Comparison of ENCODE assay signal across 28 mouse cellular contexts in the genomic region with DNA sequence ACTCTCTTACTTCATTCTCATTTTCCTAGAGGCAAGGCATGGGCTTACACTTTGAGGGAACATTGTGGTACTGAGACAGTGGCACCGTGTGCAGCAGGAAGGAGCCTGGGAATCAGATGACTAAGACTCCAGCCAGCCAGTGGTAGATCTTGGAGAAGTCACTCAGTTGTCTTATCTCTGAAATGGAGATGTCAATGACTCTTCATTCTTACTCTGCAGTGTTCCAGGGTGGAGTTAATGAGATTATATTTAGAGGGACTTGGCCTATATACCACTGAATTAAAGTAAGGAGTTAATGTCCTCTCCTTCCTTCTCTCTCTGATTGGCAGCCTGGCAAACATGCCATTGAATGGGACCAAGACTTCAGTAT. TPM values are rescaled to one million over a fixed set of nuclear protein-coding genes. Genes with fewer than 3 reads are reported as not detected.
A peak's percentile ranks its signal among the peaks of the same experiment; 100 is the strongest.
DNase-seq lines count a peak whose midpoint lies in the region; ATAC-seq and TF ChIP-seq lines count a peak whose summit lies in the region.
"Had no signal": no experiment of that assay in that cellular context is flagged by ENCODE, and none has a peak within 500 bp of the region (broad histone marks: within the 10 kb centered on the region; RNA-seq: fewer than 3 reads in every experiment).

No protein-coding gene starts in this region.

- no peaks in the 10 kb centered on the region for H3K9me3 ChIP-seq in kidney, embryonic 16.5 days (ENCODE audit: low read length)
- no peaks in the 10 kb centered on the region for H3K9me3 ChIP-seq in liver, embryonic 11.5 days (ENCODE audit: control insufficient read depth, low read length)
- no peaks in the 10 kb centered on the region for H3K9me3 ChIP-seq in liver, postnatal 0 days (ENCODE audit: low read length)
- no peaks in the 10 kb centered on the region for H3K9me3 ChIP-seq in intestine, embryonic 16.5 days (ENCODE audit: control insufficient read depth, low read length)
- H3K9me3 ChIP-seq: embryonic facial prominence, embryonic 12.5 days; forebrain, embryonic 13.5 days; heart, embryonic 12.5 days; hindbrain, embryonic 10.5 days; limb, embryonic 15.5 days; midbrain, embryonic 10.5 days; stomach, embryonic 15.5 days had no signal

- no peaks in the 10 kb centered on the region for H3K27me3 ChIP-seq in kidney, adult 2 months (replicated peaks; ENCODE audit: control insufficient read depth, insufficient read depth, low read length)
- no peaks in the 10 kb centered on the region for H3K27me3 ChIP-seq in kidney, embryonic 16.5 days (ENCODE audit: insufficient read depth, low read length)
- H3K27me3 ChIP-seq in liver, embryonic 11.5 days (replicated peaks; ENCODE audit: control insufficient read depth, insufficient read depth, low read length), result no peaks in the 10 kb centered on the region
- no peaks in the 10 kb centered on the region for H3K27me3 ChIP-seq in liver, postnatal 0 days (ENCODE audit: insufficient read depth, low read length)
- H3K27me3 ChIP-seq in intestine, embryonic 16.5 days (replicated peaks; ENCODE audit: control insufficient read depth, insufficient read depth, low read length), result no peaks in the 10 kb centered on the region
- H3K27me3 ChIP-seq: embryonic facial prominence, embryonic 12.5 days; forebrain, embryonic 13.5 days; heart, embryonic 12.5 days; limb, embryonic 15.5 days; stomach, embryonic 15.5 days had no signal

- H3K36me3 ChIP-seq in kidney, adult 2 months (ENCODE audit: control insufficient read depth, insufficient read depth, low read length), result no peaks in the 10 kb centered on the region
- H3K36me3 ChIP-seq in kidney, embryonic 16.5 days (ENCODE audit: insufficient read depth, low read length), result no peaks in the 10 kb centered on the region
- no peaks in the 10 kb centered on the region for H3K36me3 ChIP-seq in liver, embryonic 11.5 days (ENCODE audit: control insufficient read depth, insufficient read depth, low read length)
- no peaks in the 10 kb centered on the region for H3K36me3 ChIP-seq in liver, postnatal 0 days (replicated peaks; ENCODE audit: insufficient read depth, low read length)
- H3K36me3 ChIP-seq in intestine, embryonic 16.5 days (ENCODE audit: control insufficient read depth, insufficient read depth, low read length), result no peaks in the 10 kb centered on the region
- H3K36me3 ChIP-seq: embryonic facial prominence, embryonic 12.5 days; heart, embryonic 12.5 days; limb, embryonic 15.5 days; stomach, embryonic 15.5 days had no signal

- 51% methylated on average over 1 of the region's 1 CpGs for WGBS in kidney, adult 2 months
- 85% methylated on average over 1 of the region's 1 CpGs for WGBS in kidney, embryonic 16.5 days
- 52% methylated on average over 1 of the region's 1 CpGs for WGBS in liver, embryonic 11.5 days
- WGBS in liver, postnatal 0 days (ENCODE audit: insufficient replicate concordance), result 46% methylated on average over 1 of the region's 1 CpGs
- 78% methylated on average over 1 of the region's 1 CpGs for WGBS in intestine, embryonic 16.5 days

- ATAC-seq in kidney, embryonic 16.5 days (ENCODE audit: low FRiP score, low TSS enrichment), result no peak
- ATAC-seq in liver, embryonic 11.5 days (replicated peaks; ENCODE audit: low FRiP score), result peak; percentile 57
- ATAC-seq in liver, postnatal 0 days, result peak; percentile 24; the same call in 1 of the 2 replicates
- ATAC-seq in intestine, embryonic 16.5 days, result no peak
- ATAC-seq: forebrain, embryonic 13.5 days; hindbrain, embryonic 16.5 days had no signal

- no peak for DNase-seq in kidney, adult 2 months
- DNase-seq in liver, embryonic 11.5 days (ENCODE audit: low spot score), result no peak
- DNase-seq in liver, postnatal 0 days, result no peak
- DNase-seq in gastrocnemius, postnatal 25 days, result no peak
- no peak for DNase-seq in ovary, adult 18-20 months (ENCODE audit: low spot score)
- DNase-seq: adrenal gland, postnatal 36 days; cerebellum, adult 18-20 months; cerebellum, postnatal 14 days; gastrocnemius, postnatal 10 days; heart, postnatal 10 days; lung, postnatal 4 days; right cerebral cortex, postnatal 25 days; thymus, adult 18-20 months; thymus, postnatal 36 days had no signal

- H3K4me3 ChIP-seq in kidney, adult 2 months (ENCODE audit: insufficient read depth, low read depth, low read length), result no peak overlapping the region
- no peak overlapping the region for H3K4me3 ChIP-seq in kidney, embryonic 16.5 days (ENCODE audit: low read length)
- H3K4me3 ChIP-seq in liver, embryonic 11.5 days (ENCODE audit: low read depth, low read length), result no peak overlapping the region
- no peak overlapping the region for H3K4me3 ChIP-seq in liver, postnatal 0 days (ENCODE audit: low read depth, low read length)
- H3K4me3 ChIP-seq in intestine, embryonic 16.5 days (ENCODE audit: low read length), result no peak overlapping the region
- H3K4me3 ChIP-seq: embryonic facial prominence, embryonic 12.5 days; erythroblast, embryonic 14.5 days; forebrain, embryonic 13.5 days; heart, embryonic 12.5 days; hindbrain, embryonic 10.5 days; left cerebral cortex, adult 2 months; limb, embryonic 15.5 days; midbrain, embryonic 10.5 days; stomach, embryonic 15.5 days had no signal

- no peak for TF ChIP-seq EP300 in liver, postnatal 0 days (IDR thresholded peaks at IDR 0.05; ENCODE audit: low read depth)

- TF ChIP-seq CTCF in kidney, adult 2 months (conservative IDR thresholded peaks at IDR 0.05; ENCODE audit: insufficient read depth, insufficient read length, low read depth, low read length), result no peak
- TF ChIP-seq CTCF in liver, postnatal 0 days (IDR thresholded peaks at IDR 0.05; ENCODE audit: low read depth), result no peak

- TF ChIP-seq POLR2A in kidney, adult 2 months (IDR thresholded peaks at IDR 0.05; ENCODE audit: low read depth, low read length), result no peak

- no peak overlapping the region for H3K9ac ChIP-seq in kidney, embryonic 16.5 days (replicated peaks; ENCODE audit: low read length)
- no peak overlapping the region for H3K9ac ChIP-seq in liver, embryonic 11.5 days (ENCODE audit: low read depth, low read length)
- no peak overlapping the region for H3K9ac ChIP-seq in liver, postnatal 0 days (replicated peaks)
- H3K9ac ChIP-seq in intestine, embryonic 16.5 days (ENCODE audit: low read depth, low read length), result no peak overlapping the region
- H3K9ac ChIP-seq: embryonic facial prominence, embryonic 12.5 days; forebrain, embryonic 13.5 days; heart, embryonic 12.5 days; limb, embryonic 15.5 days; stomach, embryonic 15.5 days had no signal

- H3K4me1 ChIP-seq in kidney, adult 2 months (ENCODE audit: control insufficient read depth, insufficient read depth, low read length), result peaks cover 25% of the 10 kb centered on the region
- H3K4me1 ChIP-seq in kidney, embryonic 16.5 days (ENCODE audit: insufficient read depth, low read length), result no peaks in the 10 kb centered on the region; the same call in 1 of the 2 replicates
- H3K4me1 ChIP-seq in liver, embryonic 11.5 days (replicated peaks; ENCODE audit: control insufficient read depth, insufficient read depth, low read length), result peaks cover 38% of the 10 kb centered on the region
- H3K4me1 ChIP-seq in liver, postnatal 0 days (ENCODE audit: insufficient read depth), result peaks cover 20% of the 10 kb centered on the region
- peaks cover 12% of the 10 kb centered on the region; the same call in 1 of the 2 replicates for H3K4me1 ChIP-seq in intestine, embryonic 16.5 days (ENCODE audit: control insufficient read depth, insufficient read depth, low read length)
- H3K4me1 ChIP-seq: stomach, embryonic 15.5 days had no signal

- H3K27ac ChIP-seq in kidney, adult 2 months (ENCODE audit: insufficient read depth, low read depth, low read length), result peak overlapping the region; percentile 1
- H3K27ac ChIP-seq in kidney, embryonic 16.5 days (ENCODE audit: low read length), result no peak overlapping the region
- peak overlapping the region; percentile 45; the same call in 1 of the 2 replicates for H3K27ac ChIP-seq in liver, embryonic 11.5 days (ENCODE audit: low read depth, low read length)
- no peak overlapping the region for H3K27ac ChIP-seq in liver, postnatal 0 days (ENCODE audit: low read depth)
- H3K27ac ChIP-seq in intestine, embryonic 16.5 days (ENCODE audit: low read length), result no peak overlapping the region
- H3K27ac ChIP-seq: embryonic facial prominence, embryonic 12.5 days; forebrain, embryonic 13.5 days; hindbrain, embryonic 10.5 days; kidney, postnatal 0 days; left cerebral cortex, adult 2 months; limb, embryonic 15.5 days; midbrain, embryonic 10.5 days; stomach, embryonic 15.5 days had no signal

- no peak overlapping the region for H3K4me2 ChIP-seq in kidney, embryonic 16.5 days (replicated peaks; ENCODE audit: low read depth, low read length)
- H3K4me2 ChIP-seq in liver, embryonic 11.5 days, result peak overlapping the region; percentile 28; the same call in 1 of the 2 replicates
- no peak overlapping the region for H3K4me2 ChIP-seq in liver, postnatal 0 days (ENCODE audit: low read depth, low read length)
- H3K4me2 ChIP-seq in intestine, embryonic 16.5 days (ENCODE audit: low read depth, low read length), result no peak overlapping the region
- H3K4me2 ChIP-seq: embryonic facial prominence, embryonic 12.5 days; forebrain, embryonic 13.5 days; heart, embryonic 12.5 days; limb, embryonic 15.5 days; stomach, embryonic 15.5 days had no signal

RNA-seq across cellular contexts. Expression of a gene that starts 54.5 kb away (rescaled TPM):
- 5.1 and 5.9 TPM in 2 replicates for polyA plus RNA-seq in kidney, adult 2 months (2012; rRNA removed)
- polyA plus RNA-seq in kidney, embryonic 16.5 days (2015; fragmentation: Nextera tagmentation; extraction: Ambion mirVana), result 6.0 and 6.7 TPM in 2 replicates
- polyA plus RNA-seq in liver, embryonic 11.5 days (2014; fragmentation: Nextera tagmentation; extraction: Ambion mirVana), result 4.8 and 4.9 TPM in 2 replicates
- polyA plus RNA-seq in liver, postnatal 0 days (2015; fragmentation: Nextera tagmentation; extraction: Ambion mirVana), result 1.5 and 2.3 TPM in 2 replicates
- 1 to 10 TPM; 6.8 to 7.1 TPM for total RNA-seq in gastrocnemius, postnatal 25 days (2021)
- polyA plus RNA-seq in intestine, embryonic 16.5 days (2015; fragmentation: Nextera tagmentation; extraction: Ambion mirVana), result 4.3 and 4.6 TPM in 2 replicates
- total RNA-seq: neutrophil, adult 5-6 weeks had no signal

Comparison
In these comparisons a context has a peak if more than half of its experiments do, and no peak if none do; other contexts are left out.
1. H3K27ac ChIP-seq: peak in kidney, adult 2 months (single experiment) and liver, embryonic 11.5 days (single experiment); none in kidney, embryonic 16.5 days (single experiment), liver, postnatal 0 days (single experiment) and intestine, embryonic 16.5 days (single experiment).
2. ATAC-seq: peak in liver, embryonic 11.5 days (single experiment) and liver, postnatal 0 days (single experiment); none in kidney, embryonic 16.5 days (single experiment) and intestine, embryonic 16.5 days (single experiment).